Mouse (Mus musculus) bone marrow, adult 2 months (tissue): ENCODE results near the gene Isyna1.

ENCODE experiments used
- CTCF ChIP-seq: fragments of 200-500 bp; IDR thresholded peaks from 2 replicates; pipeline ENCODE4 v1.5.1; 2011; ENCODE audit warnings: low read length, control low read depth; ENCODE audit not compliant: control insufficient read depth, insufficient read depth
- POLR2A ChIP-seq: fragments of 200-500 bp; IDR thresholded peaks from 2 replicates; pipeline ENCODE4 v1.6.1; 2011; ENCODE audit warnings: low read depth, mild to moderate bottlenecking, control low read depth, low read length, borderline replicate concordance; ENCODE audit not compliant: control insufficient read depth

DNA sequence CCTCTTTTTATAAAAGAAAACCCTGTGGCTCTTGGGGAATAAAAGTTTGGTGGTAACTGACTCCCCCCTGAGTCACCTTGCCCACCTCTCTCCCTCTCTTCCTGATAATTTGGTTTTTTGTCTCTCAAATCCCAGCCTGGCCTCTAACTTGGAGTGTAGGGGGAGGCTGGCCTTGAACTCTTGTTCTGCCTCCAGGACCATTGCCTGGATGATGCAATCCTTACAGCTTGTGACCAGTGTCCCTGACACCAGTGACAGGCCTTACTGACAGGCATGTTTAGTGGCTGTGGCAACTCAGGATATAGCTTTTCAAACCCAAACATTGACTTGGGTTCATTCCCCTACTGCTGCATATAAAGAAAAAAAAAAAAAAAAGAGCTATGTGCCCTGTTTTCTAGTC, 52.6 kb downstream of the Isyna1 start:
- TF ChIP-seq CTCF, result no peak
- no peak for TF ChIP-seq POLR2A
